Mouse (Mus musculus) erythroblast, embryonic 14.5 days (primary cell): ENCODE measurements at regions not wholly inside any gene's neighbourhood (a gene's known extent, or its start where the extent isn't known, plus 50 kb on each side); places are given as distances from the start of the nearest gene placed in this dataset.

Source experiments
- GATA1 ChIP-seq: IDR thresholded peaks from 2 replicates; pipeline ENCODE4 v1.6.1; 2012; ENCODE audit warnings: low read length, inconsistent platforms, mixed read lengths
- TAL1 ChIP-seq: IDR thresholded peaks from 3 replicates; pipeline ENCODE4 v1.6.1; 2012; ENCODE audit warnings: low read length, inconsistent platforms, mixed read lengths

GRCm38 (mm10) chr1:75681913-75682312 lies 135.8 kb downstream of the Slc4a3 start:
- TF ChIP-seq GATA1: no peak
- TF ChIP-seq TAL1: no peak
